Mouse (Mus musculus) kidney, adult 8-10 months (tissue): ENCODE data around the gene Hmox2.
"Not testable (repeated sequence)": the region's sequence is repeated elsewhere in the genome, so short reads cannot be mapped to it uniquely, and the experiment has no call there.

ENCODE experiments used
- DNase-seq, 2 experiments: peaks; one replicate each; pipeline ENCODE4 v3.0.0; 2022

Gene Hmox2

GRCm38 (mm10) chr16:4726528-4727128, 467 bp downstream of the Hmox2 start:
- peak; percentile 49 to 59 for DNase-seq

- no peak for DNase-seq
Observed at GRCm38 (mm10) chr16:4727526-4727925, 1.4 kb downstream of the Hmox2 start.

- DNase-seq = no peak
Observed at GRCm38 (mm10) chr16:4727963-4728362, 1.8 kb downstream of the Hmox2 start.

- no peak for DNase-seq
Observed at GRCm38 (mm10) chr16:4730776-4731358, 4.7 kb downstream of the Hmox2 start.

- DNase-seq = no peak
Observed at GRCm38 (mm10) chr16:4736262-4736661, 10.1 kb downstream of the Hmox2 start.

- DNase-seq = no peak
Observed at GRCm38 (mm10) chr16:4739994-4740393, 13.8 kb downstream of the Hmox2 start.

GRCm38 (mm10) chr16:4742186-4742585, 16.0 kb downstream of the Hmox2 start:
- no peak for DNase-seq

GRCm38 (mm10) chr16:4752155-4752554, 26.0 kb downstream of the Hmox2 start:
- no peak for DNase-seq

GRCm38 (mm10) chr16:4754045-4754444, 27.9 kb downstream of the Hmox2 start:
- no peak for DNase-seq

GRCm38 (mm10) chr16:4756660-4757335, 30.6 kb downstream of the Hmox2 start:
- not testable (repeated sequence) for DNase-seq

GRCm38 (mm10) chr16:4762437-4762836, 36.3 kb downstream of the Hmox2 start:
- no peak for DNase-seq

GRCm38 (mm10) chr16:4763276-4763675, 37.1 kb downstream of the Hmox2 start:
- peak; percentile 27 to 47 for DNase-seq

- DNase-seq = no peak
Observed at GRCm38 (mm10) chr16:4765852-4766251, 39.7 kb downstream of the Hmox2 start.

- DNase-seq = no peak
Observed at GRCm38 (mm10) chr16:4767012-4767790, 41.0 kb downstream of the Hmox2 start.

GRCm38 (mm10) chr16:4768719-4769118, 42.6 kb downstream of the Hmox2 start:
- DNase-seq = no peak

GRCm38 (mm10) chr16:4773289-4773970, 47.3 kb downstream of the Hmox2 start:
- DNase-seq = no peak

- peak in 1 of 2 experiments; percentile 50 for DNase-seq
Observed at GRCm38 (mm10) chr16:4777171-4777904, 51.2 kb downstream of the Hmox2 start.

- peak; percentile 39 to 64 for DNase-seq
Observed at GRCm38 (mm10) chr16:4777905-4778609, 51.9 kb downstream of the Hmox2 start.

GRCm38 (mm10) chr16:4778940-4779339, 52.8 kb downstream of the Hmox2 start:
- no peak for DNase-seq

- DNase-seq = peak; percentile 70 to 79
Observed at GRCm38 (mm10) chr16:4781524-4782196, 55.5 kb downstream of the Hmox2 start.

- no peak for DNase-seq
Observed at GRCm38 (mm10) chr16:4782515-4782914, 56.4 kb downstream of the Hmox2 start.
